Mouse (Mus musculus) kidney, postnatal 10 days (tissue): ENCODE results near the gene Nell1.

Source experiments
- DNase-seq: peaks from one replicate; pipeline ENCODE4 v3.0.0; 2021; ENCODE audit warnings: mixed read lengths

Nell1 gene

DNA sequence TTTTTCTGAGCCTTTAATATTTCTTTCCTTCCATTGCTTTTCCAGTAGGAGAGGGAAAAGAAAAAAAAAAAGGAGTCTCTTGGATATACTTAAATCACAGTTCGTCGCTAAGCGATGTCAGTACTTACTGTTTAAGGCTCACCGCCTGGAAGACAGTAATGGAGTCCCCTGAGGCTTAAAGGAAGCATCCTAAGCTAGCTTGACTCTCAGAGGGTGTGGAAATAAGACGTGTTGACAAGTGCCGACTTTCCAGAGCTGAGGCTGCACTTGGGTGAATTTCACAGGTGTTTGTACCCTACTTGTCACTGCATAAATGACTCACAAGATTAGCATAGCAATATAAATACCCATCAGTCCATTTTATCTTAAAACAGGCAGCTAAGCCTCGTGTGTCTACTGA lies 599.2 kb downstream of the Nell1 start:
- DNase-seq: no peak

DNA sequence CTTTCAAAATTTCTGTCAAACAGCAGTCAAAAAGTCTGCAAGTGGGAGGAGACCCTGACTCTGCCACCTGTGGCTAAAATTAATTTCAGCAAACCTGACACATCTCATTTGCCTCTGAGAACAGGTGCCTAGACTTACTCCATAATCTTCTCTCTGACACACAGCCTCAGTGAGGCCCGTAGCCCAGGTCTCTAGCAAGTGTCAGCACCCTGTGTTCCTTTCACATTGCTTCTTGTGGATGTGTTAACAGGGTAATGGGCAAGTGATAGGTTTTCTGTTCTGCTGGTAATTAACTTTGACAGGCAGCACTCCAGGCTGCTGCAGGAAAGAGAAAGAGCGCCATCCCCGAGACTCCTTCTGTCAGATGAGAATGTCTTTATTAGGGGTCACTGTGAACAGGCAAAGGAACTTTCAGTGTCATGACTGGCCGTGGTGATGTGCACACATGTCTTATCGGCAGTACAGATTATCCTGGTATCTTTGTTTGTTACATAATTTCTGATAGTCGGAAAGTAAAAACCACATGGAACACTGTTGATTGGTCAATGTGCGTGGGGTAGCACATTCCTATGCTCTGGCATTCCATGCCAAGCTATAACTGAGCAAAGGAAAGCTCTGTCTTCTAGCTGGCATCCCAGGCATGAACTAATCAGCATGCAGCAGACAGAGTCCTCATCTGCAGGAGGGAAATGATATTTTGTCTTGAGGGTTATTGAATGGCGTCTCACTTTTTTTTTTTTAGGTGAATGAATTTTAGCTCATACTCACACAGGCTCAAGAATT lies 614.2 kb downstream of the Nell1 start:
- DNase-seq: no peak

DNA sequence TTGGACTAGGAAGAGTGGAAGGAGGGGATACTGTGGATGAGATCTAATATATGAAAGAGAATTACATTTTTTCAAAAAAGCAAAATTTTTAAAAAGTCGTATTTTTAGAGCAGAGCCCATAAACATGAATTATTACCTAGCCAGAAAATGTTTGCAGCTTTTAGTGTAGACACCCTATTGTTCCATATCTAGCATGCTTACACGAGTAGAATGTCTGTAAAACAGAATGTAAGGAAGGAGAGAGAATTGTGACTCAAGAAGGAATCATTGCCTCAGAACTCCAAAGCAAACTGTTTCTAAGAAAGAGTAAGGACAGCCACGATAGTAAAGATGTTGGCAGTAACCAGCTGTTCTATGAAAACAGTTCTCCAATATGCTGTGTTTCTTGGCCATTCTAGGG lies 624.2 kb downstream of the Nell1 start, which contains the start of gene 4933405O20Rik:
TSS of gene 4933405O20Rik (plus strand) at position 301 of the 400 bp plus-strand sequence.
- DNase-seq: no peak

DNA sequence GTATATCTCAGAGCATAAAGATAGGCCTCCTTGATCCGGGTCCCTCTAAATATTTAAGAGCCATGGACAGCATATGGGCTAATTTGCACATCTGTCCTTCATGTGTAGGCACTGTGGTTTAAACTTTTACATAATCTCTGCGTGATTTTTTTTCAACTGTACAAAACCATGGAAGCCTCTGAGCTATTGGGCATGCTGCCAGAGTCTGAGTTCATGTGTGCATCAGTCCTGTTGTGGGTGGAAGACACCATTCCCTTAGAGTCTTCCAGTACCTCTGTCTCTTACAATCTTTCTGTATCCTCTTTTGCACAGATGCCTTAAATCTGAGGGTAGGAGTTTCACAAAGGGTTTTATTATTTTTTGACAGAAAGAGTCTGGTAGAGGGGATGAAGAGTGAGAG lies 639.4 kb downstream of the Nell1 start:
- no peak for DNase-seq

DNA sequence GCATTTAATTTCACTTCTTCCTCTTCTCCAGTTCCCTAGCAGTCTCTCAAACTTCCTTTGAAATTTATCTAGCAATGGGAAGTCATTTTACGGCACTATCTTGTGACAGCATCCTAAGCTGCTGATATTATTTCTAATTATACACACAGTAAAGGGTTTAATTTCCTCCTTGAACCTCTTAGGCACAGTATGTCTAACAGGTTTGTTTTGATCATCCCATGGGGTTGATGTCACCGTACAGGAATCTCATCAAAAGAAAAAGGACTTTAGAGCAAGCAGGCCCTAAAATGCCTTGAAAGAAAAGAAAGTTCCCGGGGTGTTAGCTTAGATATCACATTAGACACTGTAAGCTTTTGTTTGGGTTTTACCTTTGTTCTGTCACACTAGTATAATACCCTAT lies 654.5 kb downstream of the Nell1 start:
- DNase-seq: no peak

DNA sequence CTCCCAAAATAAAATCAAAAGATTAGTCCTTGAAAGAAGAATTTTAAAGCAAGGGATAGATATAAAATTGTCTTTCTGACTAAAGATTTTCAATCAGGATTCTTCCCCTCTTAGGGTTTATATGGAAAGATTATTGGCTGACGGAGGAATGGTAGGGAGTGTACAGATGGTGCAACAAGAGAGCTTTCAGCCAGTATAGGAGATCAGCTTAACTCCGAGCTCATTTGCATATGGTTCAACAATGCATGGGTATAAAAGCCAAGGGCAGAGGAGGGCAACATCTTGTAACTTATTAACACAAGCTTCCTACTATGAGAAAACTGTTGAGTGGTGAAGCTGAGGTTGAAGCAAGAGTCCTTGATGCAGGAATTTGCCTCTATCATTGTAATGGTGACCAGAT lies 658.5 kb downstream of the Nell1 start:
- no peak for DNase-seq

DNA sequence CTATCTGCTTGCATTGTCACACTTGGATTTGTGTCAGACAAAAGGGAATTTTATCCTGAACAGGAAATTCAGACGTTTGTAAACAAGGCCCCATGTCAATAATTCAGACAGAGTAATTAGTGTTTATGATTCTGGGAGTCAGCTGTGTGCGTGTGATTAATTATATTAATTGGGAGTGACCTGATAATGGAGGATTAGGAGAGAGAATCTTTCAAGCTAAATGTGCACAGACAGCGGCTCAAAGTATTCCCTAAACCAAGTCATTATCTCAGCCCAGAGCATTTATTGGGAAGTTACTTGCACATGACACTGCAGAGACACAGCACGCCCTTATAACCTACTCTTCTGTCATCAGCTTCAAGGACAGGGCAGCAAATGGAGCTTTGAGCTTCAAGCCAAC lies 697.6 kb downstream of the Nell1 start:
- DNase-seq: no peak

DNA sequence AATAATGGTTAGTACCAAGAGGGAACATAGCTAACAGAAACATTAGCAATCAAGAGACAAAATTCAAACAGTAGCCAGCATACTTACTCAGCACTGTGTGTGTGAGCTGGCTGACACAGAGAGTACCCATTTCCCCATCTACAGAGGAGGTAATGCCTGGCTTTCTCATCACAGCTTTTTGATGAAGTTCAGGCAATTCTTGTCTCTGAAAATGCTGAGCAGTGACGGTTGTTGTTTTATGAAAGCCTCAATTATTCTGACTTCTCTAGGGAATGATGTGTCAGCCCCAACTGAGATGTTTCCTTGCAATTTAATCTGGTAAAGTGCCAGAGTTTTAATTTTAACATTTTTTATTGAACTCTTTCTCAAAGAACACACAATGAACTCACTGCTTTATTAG lies 700.8 kb downstream of the Nell1 start:
- DNase-seq: no peak

DNA sequence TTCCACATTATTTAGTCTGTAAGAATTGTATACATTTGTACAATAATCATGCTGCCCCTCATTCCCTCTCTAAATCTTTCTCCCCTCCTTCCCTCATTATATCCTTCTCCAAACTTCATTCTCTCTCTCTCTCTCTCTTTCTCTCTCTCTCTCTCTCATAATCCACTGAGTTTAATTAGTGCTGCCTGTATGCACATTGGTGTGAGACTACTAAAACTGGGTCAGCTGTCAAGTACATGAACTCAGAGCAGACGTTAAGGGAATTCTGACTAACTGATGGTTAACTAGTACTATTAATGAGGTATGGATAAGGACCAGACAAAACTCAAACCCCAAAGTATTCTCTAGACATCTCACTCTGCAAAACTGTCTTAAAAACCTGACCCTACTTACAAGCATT lies 702.8 kb downstream of the Nell1 start:
- DNase-seq: no peak

DNA sequence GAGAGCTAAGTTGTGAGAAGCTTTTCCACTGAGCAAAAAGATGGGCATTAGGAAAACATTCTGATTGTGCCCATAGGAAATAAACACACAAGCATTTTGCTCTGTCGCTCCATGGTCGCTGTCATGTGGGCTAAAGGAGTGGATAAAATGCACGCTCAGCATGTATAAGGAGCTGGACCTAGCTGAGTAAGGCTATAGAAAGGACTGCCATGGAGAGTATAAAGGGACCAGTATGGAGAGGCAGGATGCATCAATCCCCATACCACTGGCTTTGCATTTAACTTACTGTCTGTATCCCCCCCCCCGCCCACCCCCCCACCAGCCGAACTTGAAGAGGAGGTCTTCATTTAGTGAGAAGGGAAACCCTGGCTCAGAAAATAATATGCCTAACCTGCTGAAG lies 711.7 kb downstream of the Nell1 start:
- no peak for DNase-seq

DNA sequence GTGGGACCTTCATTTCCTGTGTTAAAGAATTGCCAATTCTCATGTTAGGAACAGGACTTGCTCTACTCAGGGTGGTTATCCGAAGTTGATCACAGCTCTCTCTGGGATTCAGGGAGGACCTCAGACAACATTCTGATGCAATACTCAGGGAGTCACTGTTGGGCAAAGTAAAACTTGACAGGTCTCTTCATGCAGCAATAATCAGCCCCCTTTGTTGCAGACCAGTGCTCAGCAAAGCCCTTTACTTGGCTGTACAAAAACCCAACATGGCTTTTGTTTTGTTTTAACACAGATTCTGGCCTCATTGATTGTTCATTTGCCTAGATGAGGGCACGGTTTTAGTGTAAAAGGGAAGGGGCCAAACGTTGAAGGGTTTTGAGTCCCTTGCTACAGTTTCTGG lies 750.5 kb downstream of the Nell1 start:
- DNase-seq: no peak

DNA sequence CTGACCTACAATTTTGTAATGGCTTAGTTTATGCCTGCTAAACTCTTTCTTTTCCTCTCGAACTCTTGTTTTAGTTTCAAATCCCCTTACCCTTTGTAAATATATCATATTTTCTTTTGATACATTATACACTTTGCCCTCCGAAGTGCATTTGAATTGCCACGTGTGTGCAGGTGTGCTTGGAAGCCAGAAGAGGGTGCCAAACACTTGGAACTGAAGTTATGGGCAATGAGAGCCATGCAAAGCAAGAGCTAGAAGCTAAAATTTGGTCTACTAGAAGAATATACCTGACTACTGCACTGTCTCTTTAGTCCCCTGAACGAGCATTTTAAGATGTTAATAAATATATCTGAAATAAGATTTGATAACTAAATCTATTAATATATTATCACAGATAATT lies 756.3 kb downstream of the Nell1 start:
- no peak for DNase-seq

DNA sequence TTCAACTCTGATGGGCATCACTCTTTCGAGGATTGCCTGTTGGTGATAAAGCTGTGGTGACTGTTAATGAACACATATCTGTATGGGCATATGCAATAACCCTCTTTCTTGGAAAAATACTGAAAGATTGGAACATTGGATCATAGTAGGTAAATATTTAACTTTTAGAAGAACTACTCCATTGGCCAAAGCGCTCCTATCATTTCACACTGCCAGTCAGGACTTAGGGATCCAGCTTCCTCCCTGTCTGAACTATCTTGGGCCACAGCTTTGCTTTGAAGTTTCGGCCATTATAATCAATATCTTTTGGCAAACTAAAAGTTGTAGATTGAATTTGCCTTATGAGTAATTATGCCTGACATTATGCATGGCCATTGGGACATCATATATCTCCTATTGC lies 780.9 kb downstream of the Nell1 start:
- no peak for DNase-seq

DNA sequence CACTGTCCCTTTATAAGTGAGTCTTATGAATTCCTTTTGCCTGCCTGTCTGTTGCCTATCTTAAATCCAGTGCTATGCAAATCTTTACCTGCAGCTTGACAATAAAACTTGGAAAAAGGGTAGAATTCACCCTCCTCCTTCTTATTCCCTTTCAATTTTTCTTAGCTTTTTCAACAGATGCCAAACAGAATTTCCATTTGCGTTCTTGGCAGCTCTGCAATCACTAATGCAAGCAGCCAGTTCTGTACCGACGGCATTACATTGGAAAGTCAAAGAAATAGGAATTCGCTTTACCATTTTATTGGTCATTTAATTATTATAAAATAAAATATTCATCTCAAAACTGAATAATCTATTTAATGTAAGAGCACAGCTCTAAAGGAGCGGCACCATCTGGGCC lies 781.7 kb downstream of the Nell1 start:
- DNase-seq: no peak

DNA sequence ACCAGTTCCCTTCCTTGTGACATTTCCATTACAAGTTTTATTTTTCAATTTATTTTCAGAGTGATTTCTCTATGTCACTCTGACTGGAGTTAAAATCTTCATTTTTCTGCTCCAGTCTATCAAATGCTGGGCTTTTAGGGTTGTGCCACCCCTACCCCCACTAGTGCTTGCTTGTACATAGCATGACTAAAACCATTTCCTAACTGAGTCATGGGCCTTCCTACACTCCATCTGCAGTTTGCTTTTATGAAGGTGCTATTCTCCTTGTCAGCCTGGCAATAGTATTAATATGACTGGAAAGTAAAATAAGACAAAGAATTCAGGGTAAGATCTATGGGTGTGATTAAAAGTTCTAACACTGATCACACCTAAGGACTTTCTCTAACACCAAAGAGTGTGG lies 798.9 kb downstream of the Nell1 start:
- DNase-seq: no peak

DNA sequence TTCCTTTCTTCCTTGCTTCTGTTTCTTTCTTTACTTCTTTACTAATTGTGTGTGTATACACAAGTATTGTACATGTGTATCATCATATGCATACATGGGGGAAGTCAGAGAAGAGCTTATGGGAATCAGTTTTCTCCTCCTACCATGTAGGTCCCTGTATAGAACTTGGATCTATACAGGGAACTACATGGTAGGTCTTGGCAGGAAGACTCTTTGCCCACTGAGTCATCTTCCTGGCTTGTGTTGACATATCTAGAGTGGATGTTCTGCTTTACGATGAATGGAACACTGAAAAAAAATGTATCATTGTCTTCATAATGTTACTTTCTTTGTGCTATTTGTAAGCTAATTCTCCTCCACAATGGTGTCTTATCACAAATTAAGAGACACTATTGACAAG lies 806.4 kb downstream of the Nell1 start:
- no peak for DNase-seq

DNA sequence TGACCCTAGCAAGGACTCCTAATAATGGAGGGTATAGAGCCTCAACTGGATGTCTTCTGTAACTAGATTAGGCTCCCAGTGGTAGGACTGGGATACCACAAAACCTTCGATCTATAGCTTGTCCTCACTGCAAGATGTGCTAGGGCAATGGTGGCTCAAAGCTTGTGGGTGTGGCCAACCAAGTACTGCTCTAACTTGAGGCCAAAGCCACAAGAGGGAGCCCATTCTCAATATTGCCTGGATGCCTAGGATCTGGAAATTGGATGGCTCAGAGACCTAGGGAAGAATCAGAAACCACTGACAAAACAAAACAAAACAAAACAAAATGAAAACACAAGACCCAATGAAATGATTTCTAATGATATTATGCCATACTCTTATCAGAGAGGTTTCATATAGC lies 809.0 kb downstream of the Nell1 start:
- peak; percentile 10 for DNase-seq

DNA sequence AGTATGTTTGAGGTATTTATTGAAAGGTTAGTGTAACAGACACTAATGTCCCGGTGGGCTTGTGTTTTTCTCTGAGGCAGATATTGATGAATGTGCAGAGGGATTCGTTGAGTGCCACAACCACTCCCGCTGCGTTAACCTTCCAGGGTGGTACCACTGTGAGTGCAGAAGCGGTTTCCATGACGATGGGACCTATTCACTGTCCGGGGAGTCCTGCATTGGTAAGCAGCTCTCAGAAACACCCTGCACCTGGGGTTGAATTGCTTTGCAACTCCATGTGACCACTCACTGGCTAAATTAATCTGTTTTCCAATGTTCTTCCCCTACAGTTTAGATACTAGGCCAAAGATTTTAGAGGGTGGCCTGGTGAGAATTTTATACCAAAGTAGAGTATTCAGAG lies 851.5 kb downstream of the Nell1 start:
- no peak for DNase-seq

DNA sequence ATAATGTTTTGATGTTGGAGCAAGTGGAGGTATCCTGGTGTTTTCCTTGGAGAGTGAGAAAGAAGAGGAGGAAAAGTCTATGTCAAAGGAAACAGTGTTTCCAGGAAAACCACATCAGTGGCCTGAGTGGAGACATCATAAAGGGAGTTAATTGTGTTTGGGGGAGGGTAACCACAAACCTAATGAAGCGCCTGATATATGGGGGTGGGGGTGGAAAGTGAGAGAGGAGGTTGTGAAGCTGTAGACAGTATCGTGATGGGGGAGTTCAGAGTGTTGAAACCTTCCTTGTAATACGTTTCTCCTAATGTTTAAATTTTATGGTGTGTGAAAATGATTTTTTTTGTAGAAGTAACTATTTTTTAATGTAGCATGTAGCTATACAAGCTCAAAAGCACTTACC lies 858.1 kb downstream of the Nell1 start:
- DNase-seq: no peak

DNA sequence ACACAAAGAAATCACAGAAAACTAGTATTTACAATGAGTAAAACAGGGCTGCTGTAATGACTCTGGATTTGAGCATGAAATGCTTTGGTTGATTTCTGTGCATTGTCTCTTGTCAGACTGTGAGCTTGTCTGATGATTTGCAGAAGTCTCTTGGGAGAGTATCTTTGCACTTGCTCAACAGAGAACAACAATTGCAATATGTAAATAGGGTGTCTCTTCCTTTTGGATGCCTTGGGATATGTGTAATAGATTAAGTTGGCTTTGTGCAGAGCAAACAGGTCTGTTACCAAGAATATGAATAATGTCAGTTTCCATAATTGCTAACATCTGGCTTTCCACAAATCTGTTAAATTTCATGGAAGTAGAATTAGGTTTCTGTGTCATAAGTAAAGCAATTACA lies 868.0 kb downstream of the Nell1 start:
- no peak for DNase-seq

DNA sequence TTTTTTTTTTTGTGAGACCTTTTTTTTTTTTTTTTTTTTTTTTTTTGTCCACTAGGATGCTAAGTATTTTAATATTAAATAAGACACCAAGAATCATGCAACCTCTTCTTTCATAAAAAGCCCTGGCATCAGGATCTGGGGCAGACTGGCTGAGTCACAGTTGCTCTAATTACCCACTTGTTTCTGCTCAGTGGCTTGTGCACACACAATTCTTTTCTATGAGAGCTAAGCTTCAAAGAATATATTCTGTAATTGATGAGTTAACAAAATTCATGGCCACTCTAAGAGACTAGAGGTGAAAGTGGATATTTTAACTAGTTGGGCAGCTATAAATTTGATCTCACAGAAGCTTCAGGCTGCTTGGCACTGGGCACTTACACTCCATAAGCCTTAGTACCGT lies 873.3 kb downstream of the Nell1 start:
- DNase-seq: no peak

DNA sequence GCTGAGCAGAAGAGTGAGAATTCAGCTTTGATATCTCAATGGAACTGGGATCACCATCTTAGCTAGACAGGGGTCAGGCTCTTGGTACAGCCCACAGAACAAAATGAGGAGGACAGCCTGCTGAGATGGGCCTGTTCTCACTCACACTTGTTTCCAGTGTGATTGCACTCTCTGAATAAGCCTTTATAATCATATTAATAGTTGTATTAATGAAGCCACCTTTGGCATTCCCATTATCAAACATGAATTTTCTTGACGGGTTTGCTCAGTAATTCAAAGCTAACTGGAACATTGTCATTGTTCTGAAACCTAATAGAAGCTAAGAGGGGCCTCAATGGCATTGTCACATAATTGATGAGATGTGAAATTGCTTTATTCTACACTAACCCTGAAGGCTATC lies 875.6 kb downstream of the Nell1 start:
- DNase-seq: no peak

DNA sequence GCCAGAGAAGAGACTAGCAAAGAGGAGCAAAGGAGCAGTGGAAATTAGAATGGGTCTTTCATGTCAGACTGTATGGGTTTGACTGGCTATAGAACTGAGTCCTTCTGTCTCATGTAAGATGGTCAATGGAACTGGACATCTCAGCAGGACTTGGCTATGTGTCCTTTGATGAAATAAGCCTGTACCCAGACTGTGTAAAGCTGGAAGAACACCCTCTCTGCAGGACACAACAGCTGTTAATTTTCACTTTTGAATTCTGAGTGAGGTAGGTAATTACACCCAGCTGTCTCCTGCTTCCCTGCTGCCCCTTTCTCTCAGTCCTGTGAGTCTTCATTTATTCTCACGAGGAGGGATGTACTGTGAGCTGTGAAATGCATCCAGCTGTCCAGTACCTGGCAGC lies 895.5 kb downstream of the Nell1 start:
- no peak for DNase-seq

DNA sequence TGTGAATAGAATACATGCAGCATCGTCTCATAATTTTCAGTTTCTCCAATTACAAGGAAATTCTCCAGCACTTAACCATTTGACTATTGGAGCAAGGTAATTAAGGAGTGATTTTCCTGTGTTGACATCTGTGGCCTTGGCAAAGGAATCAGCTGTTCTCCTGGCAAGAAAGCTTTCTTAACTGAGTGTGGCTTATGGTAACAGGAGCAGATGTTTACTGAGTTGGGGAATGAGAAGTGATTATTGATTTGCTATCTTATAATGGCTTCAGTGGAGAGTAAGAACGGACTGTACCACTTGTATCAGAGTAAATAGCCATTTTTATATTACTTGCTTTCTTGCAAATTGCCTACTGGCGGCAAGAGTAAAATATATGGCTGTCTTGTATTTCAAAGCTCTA lies 913.0 kb downstream of the Nell1 start:
- no peak for DNase-seq

DNA sequence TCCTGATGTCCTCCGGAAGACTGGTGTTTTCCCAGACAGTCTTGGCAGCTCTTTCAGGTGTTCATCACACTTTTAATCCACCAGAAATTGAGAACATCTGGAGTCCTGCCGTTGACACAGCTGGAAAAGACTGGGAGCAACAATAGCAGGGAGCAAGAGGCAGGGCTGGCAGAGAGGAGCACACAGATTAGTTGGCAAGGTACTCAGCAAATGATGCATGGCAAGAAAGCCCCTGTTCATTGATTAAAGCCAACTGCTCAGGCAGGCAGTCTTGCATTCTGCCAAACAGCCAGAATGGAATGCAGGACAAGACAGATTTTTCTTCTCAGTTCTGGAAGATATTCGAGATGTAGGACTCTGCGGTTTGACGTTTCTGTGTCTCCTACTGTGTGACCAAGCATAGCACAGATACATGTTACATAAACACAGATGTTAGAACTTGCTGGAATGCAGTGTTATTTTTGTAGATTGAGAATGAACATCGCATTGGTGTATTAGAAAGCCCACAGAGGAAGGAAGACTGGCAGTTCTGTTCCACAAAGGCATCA lies 925.0 kb downstream of the Nell1 start:
- DNase-seq: no peak
